Mouse (Mus musculus) fibroblast of lung, adult 2 months (primary cell): ENCODE results near the gene Nub1.

Experiments
- DNase-seq: peaks from one replicate; pipeline ENCODE4 v3.0.0-alpha.2; 2011; ENCODE audit warnings: low read depth

The Nub1 gene

GRCm38 (mm10) chr5:24741172-24741885, 56.0 kb downstream of the Nub1 start:
- no peak for DNase-seq

- no peak for DNase-seq
These were observed 58.6 kb downstream of the Nub1 start for GRCm38 (mm10) chr5:24743956-24744355.

- DNase-seq, result no peak
These were observed 62.2 kb downstream of the Nub1 start for GRCm38 (mm10) chr5:24747533-24747932.

GRCm38 (mm10) chr5:24749731-24750130, 64.4 kb downstream of the Nub1 start:
- no peak for DNase-seq

- DNase-seq, result peak; percentile 72
These were observed 65.3 kb downstream of the Nub1 start for GRCm38 (mm10) chr5:24750321-24751304.

GRCm38 (mm10) chr5:24751305-24752174, 66.2 kb downstream of the Nub1 start:
- peak; percentile 35 for DNase-seq

GRCm38 (mm10) chr5:24752175-24752498, 66.8 kb downstream of the Nub1 start:
- DNase-seq, result no peak

- no peak for DNase-seq
These were observed 71.6 kb downstream of the Nub1 start for GRCm38 (mm10) chr5:24756931-24757330.

- DNase-seq, result no peak
These were observed 72.5 kb downstream of the Nub1 start, which contains the start of gene Crygn for GRCm38 (mm10) chr5:24757816-24758215. Crygn (minus strand) TSS chr5:24758008.
